Mouse (Mus musculus) hindbrain, embryonic 11.5 days (tissue): ENCODE measurements around the gene Scaf8. TPM values are rescaled to one million over a fixed set of nuclear protein-coding genes. Genes with fewer than 3 reads are reported as not detected.

Experiments
- ATAC-seq: fragments of 200-750 bp; cut with Nextera tagmentation; 2 replicates; pipeline ENCODE4 v1.8.0; 2017; ENCODE audit warnings: mild to moderate bottlenecking, moderate TSS enrichment, moderate library complexity; ENCODE audit not compliant: low FRiP score
- DNase-seq: peaks from one replicate; pipeline ENCODE4 v3.0.0-alpha.2; 2015; ENCODE audit warnings: low spot score
- H3K27ac ChIP-seq: fragments of 300-500 bp; sonication (generic); 2 replicates; pipeline ENCODE4 v1.5.1; 2014; ENCODE audit warnings: mild to moderate bottlenecking, low read depth, low read length
- H3K27me3 ChIP-seq: fragments of 300-500 bp; sonication (generic); 2 replicates; pipeline ENCODE4 v1.6.1; 2014; ENCODE audit warnings: mild to moderate bottlenecking, low read length, moderate library complexity, mixed read lengths; ENCODE audit not compliant: control insufficient read depth, insufficient read depth
- H3K36me3 ChIP-seq: fragments of 300-500 bp; sonication (generic); 2 replicates; pipeline ENCODE4 v1.6.1; 2014; ENCODE audit warnings: mild to moderate bottlenecking, low read length, moderate library complexity, mixed read lengths; ENCODE audit not compliant: control insufficient read depth, insufficient read depth
- H3K4me1 ChIP-seq: fragments of 300-500 bp; sonication (generic); replicated peaks from 2 replicates; pipeline ENCODE4 v1.6.1; 2014; ENCODE audit warnings: low read length, mixed read lengths; ENCODE audit not compliant: control insufficient read depth, insufficient read depth
- H3K4me2 ChIP-seq: fragments of 300-500 bp; sonication (generic); replicated peaks from 2 replicates; pipeline ENCODE4 v1.6.1; 2014; ENCODE audit warnings: mild to moderate bottlenecking, low read depth, low read length
- H3K4me3 ChIP-seq: fragments of 300-500 bp; sonication (generic); 2 replicates; pipeline ENCODE4 v1.5.1; 2014; ENCODE audit warnings: low read depth, low read length
- H3K9ac ChIP-seq: fragments of 300-500 bp; sonication (generic); 2 replicates; pipeline ENCODE4 v1.6.1; 2014; ENCODE audit warnings: low read depth, low read length
- H3K9me3 ChIP-seq: fragments of 300-500 bp; sonication (generic); 2 replicates; pipeline ENCODE4 v1.6.1; 2016; ENCODE audit warnings: low read length; ENCODE audit not compliant: control insufficient read depth
- WGBS: fragments of 180-500 bp; shearing (Covaris S2); extraction: QIAGEN DNeasy Blood & Tissue Kit; methylation state at CpG from one replicate; pipeline ENCODE4 v1.1.7; 2014; 5-methylcytosine and 5-hydroxymethylcytosine counted together
- polyA plus RNA-seq: library from polyadenylated mRNA; unstranded; fragments of >200 nt; fragmentation: Nextera tagmentation; extraction: Ambion mirVana; gene quantifications from 2 replicates; pipeline ENCODE4 v1.2.1, GENCODE M21; 2014

Gene Scaf8
- polyA plus RNA-seq, 1 experiment from 2014 or later, result 24.3 TPM

DNA sequence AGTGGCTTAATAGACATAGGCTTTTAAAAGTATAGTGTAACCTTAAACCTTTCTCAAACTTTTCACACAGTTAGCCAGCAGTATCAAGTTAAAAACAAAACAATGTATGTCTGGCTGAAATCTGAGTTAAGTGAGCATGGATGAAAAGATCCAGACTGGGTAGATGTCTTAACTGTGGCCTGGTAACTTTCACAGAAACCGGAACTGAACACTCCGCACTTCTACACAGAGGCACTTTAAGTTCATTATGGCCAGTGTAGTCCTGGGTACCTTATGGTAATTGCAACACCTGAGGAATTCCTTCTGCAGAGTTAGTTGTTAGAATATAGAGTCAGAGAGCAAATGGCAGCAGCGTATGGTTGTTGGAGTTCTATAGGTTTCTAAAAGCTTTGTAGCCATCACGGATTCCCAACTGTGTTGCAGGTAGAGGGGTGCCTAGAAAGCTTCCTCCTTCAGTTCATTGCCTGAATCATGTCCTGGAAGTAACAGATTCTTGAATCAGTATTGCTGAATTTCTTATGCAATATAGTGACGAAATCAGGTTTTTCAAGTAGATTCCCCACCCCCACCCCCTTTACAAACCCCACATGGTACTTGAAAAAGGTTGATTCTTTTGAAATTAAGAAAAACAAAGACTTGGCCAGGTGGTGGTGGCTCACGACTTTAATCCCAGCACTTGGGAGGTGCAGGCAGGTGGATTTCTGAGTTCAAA is 92.9 kb downstream of the Scaf8 start:
- no peak overlapping the region for H3K4me3 ChIP-seq
- H3K27me3 ChIP-seq, result no peaks in the 10 kb centered on the region
- no peaks in the 10 kb centered on the region for H3K9me3 ChIP-seq
- 87% methylated on average over 6 of the region's 6 CpGs for WGBS
- no peak for DNase-seq
- no peak overlapping the region for H3K9ac ChIP-seq
- no peak overlapping the region for H3K27ac ChIP-seq
- H3K36me3 ChIP-seq, result no peaks in the 10 kb centered on the region
- H3K4me1 ChIP-seq, result no peaks in the 10 kb centered on the region
- H3K4me2 ChIP-seq, result no peak overlapping the region
- ATAC-seq, result no peak

- H3K4me2 ChIP-seq, result no peak overlapping the region
- H3K36me3 ChIP-seq, result no peaks in the 10 kb centered on the region
- no peaks in the 10 kb centered on the region for H3K4me1 ChIP-seq
- no peaks in the 10 kb centered on the region for H3K9me3 ChIP-seq
- no peak for DNase-seq
- H3K27ac ChIP-seq, result no peak overlapping the region
- no peaks in the 10 kb centered on the region for H3K27me3 ChIP-seq
- H3K4me3 ChIP-seq, result no peak overlapping the region
- ATAC-seq, result no peak
- WGBS, result 94% methylated on average over 1 of the region's 1 CpGs
- no peak overlapping the region for H3K9ac ChIP-seq
Measured at GRCm38 (mm10) chr17:3208471-3208870, 93.7 kb downstream of the Scaf8 start.

- ATAC-seq, result no peak
- no peak for DNase-seq
- 94% methylated on average over 4 of the region's 4 CpGs for WGBS
- H3K27me3 ChIP-seq, result no peaks in the 10 kb centered on the region
- no peaks in the 10 kb centered on the region for H3K9me3 ChIP-seq
- no peak overlapping the region for H3K4me2 ChIP-seq
- H3K9ac ChIP-seq, result no peak overlapping the region
- H3K4me1 ChIP-seq, result no peaks in the 10 kb centered on the region
- H3K36me3 ChIP-seq, result no peaks in the 10 kb centered on the region
- H3K4me3 ChIP-seq, result no peak overlapping the region
- no peak overlapping the region for H3K27ac ChIP-seq
Measured at GRCm38 (mm10) chr17:3209581-3209980, 94.8 kb downstream of the Scaf8 start.

DNA sequence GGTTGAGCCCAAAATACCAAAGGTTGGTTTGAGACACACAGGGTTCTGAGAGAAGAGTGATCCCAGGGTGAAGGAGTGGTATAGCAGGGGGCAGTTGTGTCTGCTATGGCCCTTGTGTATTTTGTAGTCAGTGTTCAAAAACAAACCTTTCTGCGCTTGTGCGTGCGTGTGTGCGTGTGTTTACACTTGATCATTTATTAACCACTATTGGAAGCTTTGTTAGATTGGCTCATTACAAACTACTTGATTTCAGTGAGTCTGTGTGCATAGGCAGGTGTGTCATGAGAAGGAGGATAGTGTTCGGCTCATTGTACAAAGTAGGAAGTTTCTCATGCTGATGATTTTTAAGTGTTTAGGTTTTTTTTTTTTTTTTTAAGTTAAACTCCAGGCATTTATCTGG is 95.4 kb downstream of the Scaf8 start:
- DNase-seq (no peak), ATAC-seq (no peak)
- Histone ChIP-seq H3K4me2 (no peak overlapping the region), H3K27ac (no peak overlapping the region), H3K9ac (no peak overlapping the region), H3K4me1 (no peaks in the 10 kb centered on the region), H3K4me3 (no peak overlapping the region), H3K36me3 (no peaks in the 10 kb centered on the region), H3K9me3 (no peaks in the 10 kb centered on the region), H3K27me3 (no peaks in the 10 kb centered on the region)
- 95% methylated on average over 5 of the region's 5 CpGs for WGBS

DNA sequence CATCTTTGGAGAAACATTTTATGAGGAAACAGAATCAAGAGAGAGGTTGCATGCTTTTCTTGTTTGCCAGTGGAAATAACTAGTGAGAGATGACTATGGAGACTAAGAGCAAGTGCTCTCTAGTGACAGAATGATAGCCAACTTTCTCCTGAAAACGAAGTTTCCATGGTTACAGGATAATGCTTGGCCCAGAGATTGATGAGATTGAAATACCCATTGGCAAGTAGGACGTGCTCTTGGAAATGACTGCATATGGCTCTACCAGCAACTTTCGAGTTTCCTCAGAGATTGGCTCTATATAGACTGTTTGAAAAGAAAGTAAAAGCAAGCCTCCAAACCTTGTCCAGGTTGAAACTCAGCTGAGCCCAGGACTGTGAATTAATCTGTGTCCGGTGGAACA is 97.3 kb downstream of the Scaf8 start:
- Histone ChIP-seq H3K4me3 (no peak overlapping the region), H3K27ac (no peak overlapping the region), H3K9me3 (no peaks in the 10 kb centered on the region), H3K9ac (no peak overlapping the region), H3K27me3 (no peaks in the 10 kb centered on the region), H3K4me2 (no peak overlapping the region), H3K4me1 (no peaks in the 10 kb centered on the region), H3K36me3 (0 out of 2 replicates have a peak, but pooled peaks cover 3% of the 10 kb centered on the region)
- ATAC-seq (no peak), DNase-seq (no peak)
- 83% methylated on average over 4 of the region's 4 CpGs for WGBS

GRCm38 (mm10) chr17:3212886-3213285 is 98.1 kb downstream of the Scaf8 start:
- no peak for ATAC-seq
- no peaks in the 10 kb centered on the region for H3K27me3 ChIP-seq
- no peak for DNase-seq

DNA sequence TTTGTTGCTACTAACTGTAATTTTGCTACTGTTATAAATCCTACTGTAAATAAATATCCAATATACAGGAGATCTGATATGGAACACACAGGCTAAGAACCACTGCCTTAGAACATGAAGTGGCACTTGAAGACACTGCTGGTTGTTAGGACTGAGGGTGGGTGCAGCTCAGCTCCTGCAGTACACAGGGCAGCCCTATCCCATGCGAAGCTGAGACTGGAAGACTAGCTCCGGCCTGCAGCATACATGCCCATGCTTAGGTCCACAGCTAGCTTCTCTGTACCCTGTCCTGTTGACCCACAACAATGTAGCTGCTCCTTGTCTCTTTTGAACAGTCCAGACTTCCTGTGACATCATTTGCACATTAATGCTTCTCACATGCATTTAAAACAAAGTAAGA is 100.1 kb downstream of the Scaf8 start:
- H3K4me1 ChIP-seq, result no peaks in the 10 kb centered on the region
- H3K4me2 ChIP-seq, result no peak overlapping the region
- no peaks in the 10 kb centered on the region for H3K9me3 ChIP-seq
- H3K27ac ChIP-seq, result no peak overlapping the region
- no peak overlapping the region for H3K9ac ChIP-seq
- no peak overlapping the region for H3K4me3 ChIP-seq
- H3K27me3 ChIP-seq, result no peaks in the 10 kb centered on the region
- 88% methylated on average over 2 of the region's 2 CpGs for WGBS
- no peak for DNase-seq
- no peak for ATAC-seq
- H3K36me3 ChIP-seq, result 0 out of 2 replicates have a peak, but pooled peaks cover 3% of the 10 kb centered on the region

More at GRCm38 (mm10) chr17:3212886-3213285, 98.1 kb downstream of the Scaf8 start:
- Histone ChIP-seq H3K9ac (no peak overlapping the region), H3K4me3 (no peak overlapping the region), H3K4me1 (no peaks in the 10 kb centered on the region), H3K4me2 (no peak overlapping the region), H3K27ac (no peak overlapping the region), H3K9me3 (no peaks in the 10 kb centered on the region), H3K36me3 (0 out of 2 replicates have a peak, but pooled peaks cover 3% of the 10 kb centered on the region)
- WGBS, result 93% methylated on average over 10 of the region's 10 CpGs

DNA sequence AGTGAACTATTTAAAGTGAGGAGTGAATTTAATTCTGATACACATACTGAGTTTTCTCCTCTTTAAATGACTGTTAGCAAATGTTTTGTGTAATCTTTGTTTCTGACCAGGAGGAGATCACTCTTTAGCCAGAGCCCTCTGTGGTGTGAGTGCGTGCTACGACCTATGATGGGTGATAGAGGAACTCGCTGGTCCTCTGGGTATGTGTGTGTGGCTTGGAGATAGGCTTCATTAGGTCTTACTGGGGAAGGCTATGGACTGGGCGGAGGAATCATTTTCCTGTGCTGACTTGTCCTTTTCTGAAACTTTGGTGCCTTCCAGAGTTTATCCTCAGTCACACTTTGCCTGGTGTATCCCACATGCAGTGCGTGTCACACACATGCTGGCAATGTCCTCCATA is 102.3 kb downstream of the Scaf8 start:
- Histone ChIP-seq H3K27me3 (no peaks in the 10 kb centered on the region), H3K9ac (no peak overlapping the region), H3K4me2 (no peak overlapping the region), H3K27ac (no peak overlapping the region), H3K36me3 (0 out of 2 replicates have a peak, but pooled peaks cover 3% of the 10 kb centered on the region), H3K4me3 (no peak overlapping the region), H3K4me1 (no peaks in the 10 kb centered on the region), H3K9me3 (no peaks in the 10 kb centered on the region)
- WGBS, result 96% methylated on average over 5 of the region's 5 CpGs
- ATAC-seq (no peak), DNase-seq (no peak)

DNA sequence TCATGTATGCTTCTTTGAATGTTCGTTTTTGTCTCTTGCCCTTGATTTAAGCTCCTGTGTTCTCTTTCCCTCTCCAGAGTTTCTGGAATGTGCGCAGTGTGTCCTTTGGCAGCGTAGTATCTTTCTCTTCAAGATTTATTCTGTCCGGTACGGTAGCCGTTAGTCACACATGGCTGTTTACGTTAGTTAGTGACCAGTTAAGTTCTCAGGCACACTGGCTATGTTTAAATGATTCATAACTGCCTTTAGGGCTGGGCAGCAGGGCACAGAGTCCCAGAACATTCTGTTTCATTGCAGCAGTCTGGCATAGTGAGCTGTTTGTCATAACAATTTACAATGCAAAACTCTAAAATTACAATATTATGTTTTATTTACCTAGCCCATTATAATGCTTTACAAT is 103.6 kb downstream of the Scaf8 start:
- 93% methylated on average over 7 of the region's 7 CpGs for WGBS
- H3K4me2 ChIP-seq, result no peak overlapping the region
- ATAC-seq (no peak), DNase-seq (no peak)
- H3K36me3 ChIP-seq, result 0 out of 2 replicates have a peak, but pooled peaks cover 3% of the 10 kb centered on the region
- no peak overlapping the region for H3K9ac ChIP-seq
- no peak overlapping the region for H3K4me3 ChIP-seq
- no peaks in the 10 kb centered on the region for H3K27me3 ChIP-seq
- H3K4me1 ChIP-seq, result no peaks in the 10 kb centered on the region
- no peak overlapping the region for H3K27ac ChIP-seq
- no peaks in the 10 kb centered on the region for H3K9me3 ChIP-seq
